Mouse (Mus musculus): ENCODE measurements around the gene Cd55b. TPM values are rescaled to one million over a fixed set of nuclear protein-coding genes. Genes with fewer than 3 reads are reported as not detected.
"Not testable (repeated sequence)": the region's sequence is repeated elsewhere in the genome, so short reads cannot be mapped to it uniquely, and the experiment has no call there.

Gene Cd55b
- polyA plus RNA-seq, 1 experiment from 2014 or later = not detected

DNA sequence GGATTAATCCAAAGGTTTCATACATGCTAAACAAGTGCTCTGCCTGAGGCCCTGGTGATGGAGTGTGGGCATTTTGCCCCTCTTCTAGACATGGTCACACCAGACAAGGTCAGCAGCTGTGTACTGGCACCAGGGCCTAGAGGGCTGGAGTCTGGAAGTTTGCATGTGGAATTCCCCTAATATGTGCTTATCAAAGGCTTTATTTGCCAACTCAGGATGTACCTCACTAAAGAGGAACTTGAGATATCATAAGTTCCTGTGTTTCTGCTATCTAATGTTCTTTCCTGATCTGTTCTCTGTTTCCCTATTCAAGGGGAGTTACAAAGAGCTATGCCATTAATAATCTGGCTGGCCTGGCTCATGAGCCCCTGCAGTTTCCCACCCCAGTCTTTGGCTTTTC is 5.9 kb upstream of the Cd55b start:
- not testable (repeated sequence) for H3K4me3 ChIP-seq (ENCODE audit: low read length); H3K9me3 ChIP-seq (ENCODE audit: control insufficient read depth, low read length); H3K27me3 ChIP-seq (ENCODE audit: control insufficient read depth, insufficient read depth, low read length); H3K4me2 ChIP-seq (replicated peaks; ENCODE audit: low read depth, low read length); H3K36me3 ChIP-seq (ENCODE audit: control insufficient read depth, insufficient read depth, low read length); H3K4me1 ChIP-seq (ENCODE audit: control insufficient read depth, insufficient read depth, low read length); H3K9ac ChIP-seq (ENCODE audit: low read depth, low read length); H3K27ac ChIP-seq (ENCODE audit: low read depth, low read length); ATAC-seq (ENCODE audit: low FRiP score, low TSS enrichment)

DNA sequence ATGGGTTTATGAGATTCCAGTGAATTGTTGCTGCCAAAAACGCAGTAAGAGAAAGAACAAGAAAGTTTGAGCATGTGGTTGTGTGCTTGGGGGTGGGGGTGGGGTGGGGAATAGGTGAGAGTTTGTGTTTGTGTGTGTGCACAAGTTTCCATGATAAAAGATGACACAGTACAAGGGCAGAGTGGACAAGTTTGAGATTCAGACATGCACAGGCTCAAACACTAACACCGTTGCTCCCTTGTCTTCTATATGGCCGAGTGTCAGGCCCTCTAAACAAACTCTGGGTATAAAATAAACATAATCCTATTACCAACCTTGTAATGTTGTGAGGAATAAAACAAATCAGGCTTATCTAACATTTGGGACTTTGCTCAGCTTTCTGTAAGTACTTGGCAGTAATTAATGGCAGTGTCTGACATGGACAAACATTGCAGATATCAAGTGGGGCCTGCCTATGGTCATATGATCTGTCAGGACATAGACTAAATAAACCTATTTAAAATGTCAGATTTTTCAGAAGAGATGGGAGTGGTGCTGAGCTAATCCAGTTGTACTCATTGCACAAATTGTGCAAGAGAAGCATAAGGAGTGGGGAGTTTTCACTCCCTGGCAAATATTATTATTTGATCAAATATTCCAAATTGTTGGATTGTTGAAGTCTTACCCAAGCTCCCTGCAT is 4.5 kb upstream of the Cd55b start:
- not testable (repeated sequence) for H3K9ac ChIP-seq (ENCODE audit: low read depth, low read length); H3K9me3 ChIP-seq (ENCODE audit: control insufficient read depth, low read length); H3K36me3 ChIP-seq (ENCODE audit: control insufficient read depth, insufficient read depth, low read length); H3K4me2 ChIP-seq (replicated peaks; ENCODE audit: low read depth, low read length); H3K4me1 ChIP-seq (ENCODE audit: control insufficient read depth, insufficient read depth, low read length); H3K4me3 ChIP-seq (ENCODE audit: low read length); H3K27me3 ChIP-seq (ENCODE audit: control insufficient read depth, insufficient read depth, low read length); H3K27ac ChIP-seq (ENCODE audit: low read depth, low read length)
- peak; percentile 75; the same call in 1 of the 2 replicates for ATAC-seq (ENCODE audit: low FRiP score, low TSS enrichment)
- WGBS = 11% methylated on average over 3 of the region's 3 CpGs

DNA sequence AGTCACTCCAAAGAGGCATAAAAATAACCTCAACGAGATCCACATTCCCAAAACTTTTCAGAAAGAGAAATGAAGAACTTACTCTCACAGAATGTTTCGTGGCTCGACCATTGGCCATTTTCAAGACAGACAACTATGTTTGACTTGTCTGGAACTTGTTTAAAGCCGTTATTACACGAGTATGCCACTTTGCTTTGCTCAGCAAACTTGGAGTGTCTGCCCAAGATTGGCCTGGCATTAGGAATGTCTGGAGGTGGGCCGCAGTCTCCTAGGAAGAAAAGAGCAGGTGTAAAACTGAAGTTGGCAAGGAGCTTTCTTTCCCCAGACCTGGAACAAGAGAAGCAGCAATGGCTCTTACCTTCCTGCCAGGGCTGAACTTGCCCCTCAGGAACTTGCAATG is 776 bp downstream of the Cd55b start:
- not testable (repeated sequence) for H3K9ac ChIP-seq (ENCODE audit: low read depth, low read length); H3K4me2 ChIP-seq (replicated peaks; ENCODE audit: low read depth, low read length); H3K4me3 ChIP-seq (ENCODE audit: low read length); H3K9me3 ChIP-seq (ENCODE audit: control insufficient read depth, low read length); H3K36me3 ChIP-seq (ENCODE audit: control insufficient read depth, insufficient read depth, low read length); H3K27ac ChIP-seq (ENCODE audit: low read depth, low read length); H3K4me1 ChIP-seq (ENCODE audit: control insufficient read depth, insufficient read depth, low read length); ATAC-seq (ENCODE audit: low FRiP score, low TSS enrichment); H3K27me3 ChIP-seq (ENCODE audit: control insufficient read depth, insufficient read depth, low read length)
- WGBS = no CpG with 5 or more reads among the region's 6 CpGs

DNA sequence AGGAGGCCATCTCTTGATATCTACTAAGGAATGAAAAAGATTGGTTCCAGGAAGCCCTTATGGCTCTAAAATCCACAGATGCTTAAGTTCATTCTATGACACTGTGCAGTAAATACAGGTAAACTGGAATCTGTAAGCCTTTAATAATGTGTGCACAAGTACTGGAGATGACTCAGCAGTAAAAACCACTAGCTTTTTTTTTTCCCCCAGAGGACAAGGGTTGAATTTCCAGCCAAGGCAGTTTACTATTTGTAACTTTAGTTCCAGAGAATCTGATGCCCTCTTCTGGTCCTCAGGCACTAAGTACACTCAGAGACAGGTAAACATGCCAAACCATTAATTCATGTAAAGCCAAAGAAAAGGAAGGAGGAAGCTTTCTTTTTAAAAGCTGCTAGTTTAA is 25.7 kb downstream of the Cd55b start:
- H3K9ac ChIP-seq (ENCODE audit: low read depth, low read length); H3K4me3 ChIP-seq (ENCODE audit: low read length); H3K27ac ChIP-seq (ENCODE audit: low read depth, low read length); H3K4me2 ChIP-seq (replicated peaks; ENCODE audit: low read depth, low read length); H3K27me3 ChIP-seq (ENCODE audit: control insufficient read depth, insufficient read depth, low read length); H3K9me3 ChIP-seq (ENCODE audit: control insufficient read depth, low read length); H3K36me3 ChIP-seq (ENCODE audit: control insufficient read depth, insufficient read depth, low read length); ATAC-seq (ENCODE audit: low FRiP score, low TSS enrichment); H3K4me1 ChIP-seq (ENCODE audit: control insufficient read depth, insufficient read depth, low read length): not testable (repeated sequence)

DNA sequence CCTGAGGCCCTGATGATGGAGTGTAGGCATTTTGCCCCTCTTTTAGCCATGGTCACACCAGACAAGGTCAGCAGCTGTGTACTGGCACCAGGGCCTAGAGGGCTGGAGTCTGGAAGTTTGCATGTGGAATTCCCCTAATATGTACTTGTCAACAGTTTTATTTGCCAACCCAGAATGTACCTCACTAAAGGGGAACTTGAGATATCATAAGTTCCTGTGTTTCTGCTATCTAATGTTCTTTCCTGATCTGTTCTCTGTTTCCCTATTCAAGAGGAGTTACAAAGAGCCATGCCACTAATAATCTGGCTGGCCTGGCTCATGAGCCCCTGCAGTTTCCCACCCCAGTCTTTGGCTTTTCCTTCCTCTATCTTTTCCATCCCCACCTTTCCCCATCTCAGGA is 35.5 kb downstream of the Cd55b start:
- not testable (repeated sequence) for H3K9me3 ChIP-seq (ENCODE audit: control insufficient read depth, low read length); H3K27ac ChIP-seq (ENCODE audit: low read depth, low read length); H3K9ac ChIP-seq (ENCODE audit: low read depth, low read length); H3K36me3 ChIP-seq (ENCODE audit: control insufficient read depth, insufficient read depth, low read length); ATAC-seq (ENCODE audit: low FRiP score, low TSS enrichment); H3K4me2 ChIP-seq (replicated peaks; ENCODE audit: low read depth, low read length); H3K27me3 ChIP-seq (ENCODE audit: control insufficient read depth, insufficient read depth, low read length); H3K4me3 ChIP-seq (ENCODE audit: low read length); H3K4me1 ChIP-seq (ENCODE audit: control insufficient read depth, insufficient read depth, low read length)

DNA sequence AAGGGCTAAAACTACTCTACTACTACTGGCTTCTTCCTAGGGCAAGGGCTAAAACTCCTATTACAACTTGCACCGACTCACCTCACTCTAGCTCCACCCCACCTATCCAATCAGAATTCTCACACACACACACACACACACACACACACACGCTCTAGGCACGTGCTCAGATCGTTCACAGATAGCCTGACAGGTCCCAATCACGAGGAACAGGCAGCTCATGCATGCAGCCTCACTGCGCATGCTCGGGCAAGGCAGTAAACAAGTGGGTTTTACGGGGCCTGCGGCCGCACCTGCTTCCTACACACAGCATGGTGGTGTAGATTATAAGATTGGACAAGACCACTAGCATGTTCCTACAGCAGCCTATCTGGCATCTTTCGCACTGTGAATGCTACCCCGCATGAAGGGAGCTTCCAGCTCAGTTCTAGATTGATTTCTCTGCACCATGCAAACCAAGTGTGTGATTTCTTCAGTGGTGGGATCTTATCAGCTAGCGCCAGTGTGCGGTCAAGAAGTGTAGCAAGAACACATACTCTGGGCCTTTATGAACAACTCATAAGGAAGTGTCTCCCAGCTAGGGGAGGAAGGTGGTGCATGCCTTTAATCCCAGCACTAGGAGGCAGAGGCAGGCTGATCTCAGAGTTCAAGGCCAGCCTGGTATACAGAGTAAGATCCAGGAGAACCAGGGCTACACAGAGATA is 44.9 kb downstream of the Cd55b start:
- Histone ChIP-seq H3K4me2 (replicated peaks; ENCODE audit: low read depth, low read length) (no peak overlapping the region), H3K4me3 (ENCODE audit: low read length) (no peak overlapping the region), H3K27me3 (ENCODE audit: control insufficient read depth, insufficient read depth, low read length) (no peaks in the 10 kb centered on the region), H3K9ac (ENCODE audit: low read depth, low read length) (no peak overlapping the region), H3K36me3 (ENCODE audit: control insufficient read depth, insufficient read depth, low read length) (no peaks in the 10 kb centered on the region), H3K9me3 (ENCODE audit: control insufficient read depth, low read length) (no peaks in the 10 kb centered on the region), H3K4me1 (ENCODE audit: control insufficient read depth, insufficient read depth, low read length) (no peaks in the 10 kb centered on the region), H3K27ac (ENCODE audit: low read depth, low read length) (no peak overlapping the region)
- WGBS = 92% methylated on average over 14 of the region's 14 CpGs
- no peak for ATAC-seq (ENCODE audit: low FRiP score, low TSS enrichment)

DNA sequence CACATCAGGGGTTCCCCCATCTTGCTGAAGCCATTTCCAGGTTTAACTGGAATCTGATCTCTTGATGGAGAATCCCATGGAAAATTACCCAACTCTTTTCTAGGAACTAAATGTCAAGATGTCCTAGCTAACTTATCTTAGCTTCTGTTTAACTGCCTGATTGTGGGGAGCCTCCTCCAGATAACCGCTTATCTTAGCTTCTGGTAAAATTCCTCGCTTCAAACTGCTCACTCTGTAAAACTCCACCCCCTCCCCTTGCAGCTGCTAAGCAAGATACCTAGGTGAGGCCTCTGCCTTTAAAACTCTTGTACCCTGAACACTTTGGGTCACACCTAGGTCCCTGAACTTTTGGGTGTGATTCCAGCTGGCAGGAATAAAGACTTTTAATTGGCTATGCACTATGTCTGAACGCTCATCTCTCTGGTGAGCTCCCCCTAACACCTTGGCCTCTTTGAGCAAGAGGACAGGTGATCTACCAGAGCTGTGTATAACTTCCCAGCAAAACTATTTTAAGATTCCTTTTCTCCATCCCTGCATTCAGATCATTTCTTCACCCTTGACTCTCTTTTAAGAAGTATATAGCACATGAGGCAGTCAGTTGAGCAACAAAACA is 48.5 kb downstream of the Cd55b start:
- Histone ChIP-seq H3K27ac (ENCODE audit: low read depth, low read length) (no peak overlapping the region), H3K9ac (ENCODE audit: low read depth, low read length) (no peak overlapping the region), H3K27me3 (ENCODE audit: control insufficient read depth, insufficient read depth, low read length) (no peaks in the 10 kb centered on the region), H3K9me3 (ENCODE audit: control insufficient read depth, low read length) (no peaks in the 10 kb centered on the region), H3K4me2 (replicated peaks; ENCODE audit: low read depth, low read length) (no peak overlapping the region), H3K36me3 (ENCODE audit: control insufficient read depth, insufficient read depth, low read length) (no peaks in the 10 kb centered on the region), H3K4me1 (ENCODE audit: control insufficient read depth, insufficient read depth, low read length) (no peaks in the 10 kb centered on the region), H3K4me3 (ENCODE audit: low read length) (no peak overlapping the region)
- ATAC-seq (ENCODE audit: low FRiP score, low TSS enrichment) = no peak
- 64% methylated on average over 3 of the region's 3 CpGs for WGBS

DNA sequence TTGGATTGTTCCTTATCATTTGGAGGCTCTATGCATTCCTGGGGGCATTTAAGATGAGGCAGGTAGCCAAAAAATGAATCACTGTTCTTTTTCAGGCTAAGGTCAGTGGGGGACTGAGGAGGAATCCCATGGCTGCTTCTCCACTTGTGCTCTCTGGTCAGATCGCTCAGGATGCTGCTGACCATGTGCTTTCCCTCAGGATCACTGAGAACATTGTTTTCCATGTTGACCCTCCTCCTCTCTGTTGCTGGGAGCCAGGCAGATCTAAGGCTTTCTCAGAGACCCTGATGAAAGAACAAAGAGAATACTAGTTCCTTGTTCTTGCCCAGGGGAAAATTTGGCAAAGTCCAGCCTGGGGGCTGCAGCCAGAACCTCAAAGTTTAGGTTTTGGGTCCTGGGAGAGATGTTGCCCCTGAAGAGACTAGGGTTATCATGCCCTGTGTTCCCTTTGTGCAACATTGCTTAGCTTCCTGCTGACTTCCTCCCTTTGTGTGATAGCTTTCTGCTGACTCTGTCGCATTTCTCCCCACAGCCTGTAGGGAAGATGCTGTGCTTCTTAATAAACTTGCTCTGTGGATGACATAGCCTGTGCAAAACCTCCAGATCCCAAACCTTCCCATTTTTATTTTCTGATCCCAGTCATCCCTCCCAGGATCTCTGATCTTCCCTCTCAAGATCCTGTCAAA is 49.3 kb downstream of the Cd55b start:
- Histone ChIP-seq H3K27me3 (ENCODE audit: control insufficient read depth, insufficient read depth, low read length) (no peaks in the 10 kb centered on the region), H3K27ac (ENCODE audit: low read depth, low read length) (no peak overlapping the region), H3K9me3 (ENCODE audit: control insufficient read depth, low read length) (no peaks in the 10 kb centered on the region), H3K4me3 (ENCODE audit: low read length) (no peak overlapping the region), H3K4me1 (ENCODE audit: control insufficient read depth, insufficient read depth, low read length) (no peaks in the 10 kb centered on the region), H3K9ac (ENCODE audit: low read depth, low read length) (no peak overlapping the region), H3K4me2 (replicated peaks; ENCODE audit: low read depth, low read length) (no peak overlapping the region), H3K36me3 (ENCODE audit: control insufficient read depth, insufficient read depth, low read length) (no peaks in the 10 kb centered on the region)
- WGBS = 44% methylated on average over 2 of the region's 2 CpGs
- no peak for ATAC-seq (ENCODE audit: low FRiP score, low TSS enrichment)
